Mouse (Mus musculus): ENCODE measurements around the gene Rest.

Rest gene

GRCm38 (mm10) chr5:77265671-77266065 lies 377 bp downstream of the Rest start:
- DNase-seq (ENCODE audit: low read depth, low spot score): no peak

- DNase-seq (ENCODE audit: low read depth, low spot score): no peak
Measured at GRCm38 (mm10) chr5:77266066-77266885, 985 bp downstream of the Rest start.

GRCm38 (mm10) chr5:77266886-77267401 lies 1.7 kb downstream of the Rest start:
- no peak for DNase-seq (ENCODE audit: low read depth, low spot score)

- no peak for DNase-seq (ENCODE audit: low read depth, low spot score)
Measured at GRCm38 (mm10) chr5:77267441-77267840, 2.1 kb downstream of the Rest start.

GRCm38 (mm10) chr5:77267957-77268624 lies 2.8 kb downstream of the Rest start:
- DNase-seq (ENCODE audit: low read depth, low spot score): no peak

- no peak for DNase-seq (ENCODE audit: low read depth, low spot score)
Measured at GRCm38 (mm10) chr5:77269399-77269798, 4.1 kb downstream of the Rest start.

GRCm38 (mm10) chr5:77273151-77273550 lies 7.9 kb downstream of the Rest start:
- no peak for DNase-seq (ENCODE audit: low read depth, low spot score)

GRCm38 (mm10) chr5:77275950-77276349 lies 10.7 kb downstream of the Rest start:
- DNase-seq (ENCODE audit: low read depth, low spot score): no peak

- no peak for DNase-seq (ENCODE audit: low read depth, low spot score)
Measured at GRCm38 (mm10) chr5:77277204-77277603, 11.9 kb downstream of the Rest start.

GRCm38 (mm10) chr5:77281518-77282174 lies 16.4 kb downstream of the Rest start:
- DNase-seq (ENCODE audit: low read depth, low spot score): no peak

- no peak for DNase-seq (ENCODE audit: low read depth, low spot score)
Measured at GRCm38 (mm10) chr5:77282242-77282641, 17.0 kb downstream of the Rest start.

- DNase-seq (ENCODE audit: low read depth, low spot score): no peak
Measured at GRCm38 (mm10) chr5:77285685-77286084, 20.4 kb downstream of the Rest start.

- no peak for DNase-seq (ENCODE audit: low read depth, low spot score)
Measured at GRCm38 (mm10) chr5:77286904-77287303, 21.6 kb downstream of the Rest start.

GRCm38 (mm10) chr5:77287901-77288300 lies 22.6 kb downstream of the Rest start:
- DNase-seq (ENCODE audit: low read depth, low spot score): no peak

GRCm38 (mm10) chr5:77289686-77290085 lies 24.4 kb downstream of the Rest start:
- no peak for DNase-seq (ENCODE audit: low read depth, low spot score)

- DNase-seq (ENCODE audit: low read depth, low spot score): no peak
Measured at GRCm38 (mm10) chr5:77290606-77291005, 25.3 kb downstream of the Rest start.

GRCm38 (mm10) chr5:77292803-77293522 lies 27.7 kb downstream of the Rest start:
- DNase-seq (ENCODE audit: low read depth, low spot score): no peak

GRCm38 (mm10) chr5:77299486-77299885 lies 34.2 kb downstream of the Rest start:
- no peak for DNase-seq (ENCODE audit: low read depth, low spot score)

GRCm38 (mm10) chr5:77301296-77301903 lies 36.1 kb downstream of the Rest start:
- no peak for DNase-seq (ENCODE audit: low read depth, low spot score)

GRCm38 (mm10) chr5:77307821-77308553 lies 42.7 kb downstream of the Rest start:
- no peak for DNase-seq (ENCODE audit: low read depth, low spot score)

All from skeletal muscle tissue, adult 2 months (tissue).